Mouse (Mus musculus) hindbrain, embryonic 16.5 days (tissue): ENCODE results near the gene Supt6. TPM values are rescaled to one million over a fixed set of nuclear protein-coding genes. Genes with fewer than 3 reads are reported as not detected.

ENCODE experiments used
- ATAC-seq: fragments of 200-750 bp; cut with Nextera tagmentation; 2 replicates; pipeline ENCODE4 v1.8.0; 2017; ENCODE audit warnings: moderate TSS enrichment, moderate library complexity
- H3K27ac ChIP-seq: fragments of 300-500 bp; sonication (generic); 2 replicates; pipeline ENCODE4 v1.5.1; 2014; ENCODE audit warnings: low read depth, mild to moderate bottlenecking, control low read depth, low read length, moderate library complexity
- H3K27me3 ChIP-seq: fragments of 300-500 bp; sonication (generic); replicated peaks from 2 replicates; pipeline ENCODE4 v1.6.1; 2014; ENCODE audit warnings: low read length; ENCODE audit not compliant: control insufficient read depth, insufficient read depth
- H3K36me3 ChIP-seq: fragments of 300-500 bp; sonication (generic); 2 replicates; pipeline ENCODE4 v1.6.1; 2014; ENCODE audit warnings: mild to moderate bottlenecking, low read length, moderate library complexity, mixed read lengths; ENCODE audit not compliant: control insufficient read depth, insufficient read depth
- H3K4me1 ChIP-seq: fragments of 300-500 bp; sonication (generic); 2 replicates; pipeline ENCODE4 v1.6.1; 2014; ENCODE audit warnings: low read depth, low read length; ENCODE audit not compliant: control insufficient read depth, insufficient read depth
- H3K4me2 ChIP-seq: fragments of 300-500 bp; sonication (generic); 2 replicates; pipeline ENCODE4 v1.6.1; 2014; ENCODE audit warnings: mild to moderate bottlenecking, low read length, control low read depth, moderate library complexity
- H3K4me3 ChIP-seq: fragments of 300-500 bp; sonication (generic); 2 replicates; pipeline ENCODE4 v1.5.1; 2014; ENCODE audit warnings: mild to moderate bottlenecking, low read length, control low read depth, moderate library complexity
- H3K9ac ChIP-seq: fragments of 300-500 bp; sonication (generic); 2 replicates; pipeline ENCODE4 v1.6.1; 2014; ENCODE audit warnings: low read depth, mild to moderate bottlenecking, control low read depth, low read length, moderate library complexity
- H3K9me3 ChIP-seq: fragments of 300-500 bp; sonication (generic); 2 replicates; pipeline ENCODE4 v1.6.1; 2014; ENCODE audit warnings: mild to moderate bottlenecking, low read length, moderate library complexity; ENCODE audit not compliant: control insufficient read depth
- WGBS: fragments of 180-500 bp; shearing (Covaris S2); extraction: QIAGEN DNeasy Blood & Tissue Kit; methylation state at CpG from one replicate; pipeline ENCODE4 v1.1.7; 2014; 5-methylcytosine and 5-hydroxymethylcytosine counted together
- polyA plus RNA-seq: library from polyadenylated mRNA; unstranded; fragments of >200 nt; fragmentation: Nextera tagmentation; extraction: Ambion mirVana; gene quantifications from 2 replicates; pipeline ENCODE4 v1.2.1, GENCODE M21; 2015

The Supt6 gene
- polyA plus RNA-seq, 1 experiment from 2014 or later: 21.5 TPM

DNA sequence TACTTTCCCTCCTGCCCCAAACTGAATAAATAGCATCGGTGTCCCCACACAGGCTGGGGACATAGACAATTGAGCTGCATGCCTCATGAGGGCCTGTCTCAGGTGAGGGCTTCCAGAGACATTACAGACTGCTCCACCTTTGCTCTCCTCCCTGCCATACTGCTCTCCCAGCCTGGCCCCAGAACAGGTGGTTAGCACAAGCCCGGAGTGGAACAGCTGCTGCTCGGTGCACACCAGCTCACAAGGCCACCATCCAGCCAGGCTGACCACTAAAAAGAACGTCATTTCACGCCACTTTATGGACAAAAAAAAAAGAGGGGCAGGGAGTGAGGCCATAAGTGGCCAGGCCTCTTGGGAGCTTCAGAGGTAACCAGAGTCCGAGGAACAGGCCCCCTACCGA lies 38.6 kb downstream of the Supt6 start:
- no peak for ATAC-seq
- no peak overlapping the region for H3K4me2 ChIP-seq
- H3K27me3 ChIP-seq: no peaks in the 10 kb centered on the region
- H3K4me1 ChIP-seq: no peaks in the 10 kb centered on the region
- no peaks in the 10 kb centered on the region for H3K9me3 ChIP-seq
- peaks cover 51% of the 10 kb centered on the region for H3K36me3 ChIP-seq
- no peak overlapping the region for H3K4me3 ChIP-seq
- no peak overlapping the region for H3K9ac ChIP-seq
- 72% methylated on average over 7 of the region's 7 CpGs for WGBS
- no peak overlapping the region for H3K27ac ChIP-seq

DNA sequence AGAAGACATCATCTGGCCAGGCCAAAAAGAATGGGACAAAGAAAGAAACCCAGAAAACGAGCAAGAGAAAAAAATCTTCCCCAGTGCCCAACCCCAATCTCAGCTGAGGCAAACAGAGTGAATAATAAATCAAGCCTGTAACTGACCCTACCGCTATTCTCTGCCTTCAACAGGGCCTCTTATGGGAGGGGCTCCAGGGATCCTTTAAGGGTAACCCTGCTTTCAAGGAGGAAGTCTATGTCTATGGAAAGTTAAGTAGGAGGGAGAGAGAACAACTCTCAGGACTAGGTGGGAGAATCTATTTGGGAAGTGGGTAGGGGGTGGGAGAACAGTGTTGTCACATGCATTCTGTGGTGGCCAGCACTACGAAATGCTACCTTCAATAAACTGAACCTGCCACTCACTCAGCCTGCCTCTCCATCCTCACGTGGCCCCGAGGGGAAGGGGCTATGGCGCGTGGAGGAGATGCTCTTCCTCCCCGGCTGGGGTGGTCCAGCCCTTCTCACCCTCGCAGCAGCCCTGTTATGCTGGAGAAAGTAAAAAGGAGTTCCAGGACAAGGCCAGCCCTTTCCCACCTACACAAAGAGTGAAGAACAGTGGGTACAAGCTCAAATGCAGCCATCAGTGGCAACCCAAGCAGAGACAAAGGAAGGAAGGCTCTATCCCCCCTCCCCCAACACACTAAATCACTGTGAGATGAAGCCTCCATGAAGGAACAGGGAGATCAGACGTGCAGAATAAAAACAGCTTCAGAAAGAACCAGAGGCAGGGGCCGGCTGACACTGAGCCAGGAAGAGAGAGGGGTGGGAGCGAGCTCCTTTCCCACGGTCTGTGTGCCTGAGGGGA lies 40.2 kb downstream of the Supt6 start:
- Histone ChIP-seq H3K9me3 (no peaks in the 10 kb centered on the region), H3K36me3 (peaks cover 39% of the 10 kb centered on the region), H3K4me3 (no peak overlapping the region), H3K4me2 (no peak overlapping the region), H3K27me3 (no peaks in the 10 kb centered on the region), H3K27ac (no peak overlapping the region), H3K9ac (no peak overlapping the region), H3K4me1 (no peaks in the 10 kb centered on the region)
- WGBS: 58% methylated on average over 13 of the region's 13 CpGs
- peak; percentile 64; the same call in 1 of the 2 replicates for ATAC-seq

- no peak overlapping the region for H3K4me2 ChIP-seq
- no peaks in the 10 kb centered on the region for H3K27me3 ChIP-seq
- WGBS: 52% methylated on average over 6 of the region's 6 CpGs
- no peak overlapping the region for H3K9ac ChIP-seq
- no peaks in the 10 kb centered on the region for H3K4me1 ChIP-seq
- H3K27ac ChIP-seq: no peak overlapping the region
- H3K36me3 ChIP-seq: peaks cover 28% of the 10 kb centered on the region
- ATAC-seq: no peak
- no peak overlapping the region for H3K4me3 ChIP-seq
- H3K9me3 ChIP-seq: no peaks in the 10 kb centered on the region
Measured at GRCm38 (mm10) chr11:78204287-78204686, 41.5 kb downstream of the Supt6 start.

- ATAC-seq: no peak
- H3K27me3 ChIP-seq: no peaks in the 10 kb centered on the region
- H3K27ac ChIP-seq: no peak overlapping the region
- no peak overlapping the region for H3K4me2 ChIP-seq
- 92% methylated on average over 3 of the region's 3 CpGs for WGBS
- no peak overlapping the region for H3K9ac ChIP-seq
- H3K4me3 ChIP-seq: no peak overlapping the region
- peaks cover 9% of the 10 kb centered on the region for H3K36me3 ChIP-seq
- no peaks in the 10 kb centered on the region for H3K9me3 ChIP-seq
- H3K4me1 ChIP-seq: no peaks in the 10 kb centered on the region
Measured at GRCm38 (mm10) chr11:78202372-78202771, 43.4 kb downstream of the Supt6 start.

- Histone ChIP-seq H3K4me2 (peak overlapping the region; percentile 58), H3K9me3 (no peaks in the 10 kb centered on the region), H3K4me1 (peaks cover 4% of the 10 kb centered on the region), H3K36me3 (peaks cover 9% of the 10 kb centered on the region; the same call in 1 of the 2 replicates), H3K27ac (no peak overlapping the region), H3K9ac (peak overlapping the region; percentile 50; the same call in 1 of the 2 replicates), H3K4me3 (peak overlapping the region; percentile 38), H3K27me3 (no peaks in the 10 kb centered on the region)
- ATAC-seq: no peak
- WGBS: 59% methylated on average over 23 of the region's 23 CpGs
Measured at GRCm38 (mm10) chr11:78195101-78195863, 50.5 kb downstream of the Supt6 start.

GRCm38 (mm10) chr11:78194411-78195100 lies 51.2 kb downstream of the Supt6 start:
- Histone ChIP-seq H3K9ac (peak overlapping the region; percentile 50), H3K4me3 (peak overlapping the region; percentile 38), H3K36me3 (peaks cover 9% of the 10 kb centered on the region; the same call in 1 of the 2 replicates), H3K9me3 (no peaks in the 10 kb centered on the region), H3K27ac (no peak overlapping the region), H3K4me2 (peak overlapping the region; percentile 58), H3K27me3 (no peaks in the 10 kb centered on the region), H3K4me1 (peaks cover 11% of the 10 kb centered on the region)
- 3% methylated on average over 27 of the region's 30 CpGs for WGBS
- ATAC-seq: peak; percentile 68

- no peaks in the 10 kb centered on the region for H3K9me3 ChIP-seq
- WGBS: 85% methylated on average over 1 of the region's 1 CpGs
- no peak within 1 kb of the TSS for H3K27ac ChIP-seq
- H3K4me3 ChIP-seq: no peak within 1 kb of the TSS
- ATAC-seq: no peak
- peaks cover 9% of the 10 kb centered on the region; the same call in 1 of the 2 replicates for H3K36me3 ChIP-seq
- peak within 1 kb of the TSS; percentile 58; the same call in 1 of the 2 replicates for H3K4me2 ChIP-seq
- peaks cover 12% of the 10 kb centered on the region for H3K4me1 ChIP-seq
- H3K27me3 ChIP-seq: no peaks in the 10 kb centered on the region
- no peak within 1 kb of the TSS for H3K9ac ChIP-seq
Measured at GRCm38 (mm10) chr11:78193113-78193512, 52.7 kb downstream of the Supt6 start, which contains the start of gene Proca1. Gene Proca1 (plus strand): TSS chr11:78193392.

DNA sequence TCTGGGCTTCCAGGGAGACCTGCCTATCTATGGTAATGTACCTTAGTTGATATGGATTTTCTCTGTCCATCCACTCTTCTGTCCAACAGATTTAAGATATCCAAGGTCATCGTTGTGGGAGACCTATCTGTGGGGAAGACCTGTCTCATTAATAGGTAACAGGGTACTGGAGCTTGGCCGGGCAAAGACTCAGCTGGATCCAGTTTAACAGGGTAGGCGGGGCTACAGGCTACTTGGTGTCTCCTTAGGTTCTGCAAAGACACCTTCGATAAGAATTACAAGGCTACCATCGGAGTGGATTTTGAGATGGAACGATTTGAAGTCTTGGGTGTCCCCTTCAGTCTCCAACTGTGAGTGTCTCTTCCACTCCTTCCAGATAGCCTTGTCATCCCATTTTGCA lies 55.7 kb downstream of the Supt6 start:
- ATAC-seq: no peak
- H3K9me3 ChIP-seq: no peaks in the 10 kb centered on the region
- H3K4me3 ChIP-seq: peak overlapping the region; percentile 78; the same call in 1 of the 2 replicates
- peaks cover 12% of the 10 kb centered on the region for H3K4me1 ChIP-seq
- peaks cover 9% of the 10 kb centered on the region; the same call in 1 of the 2 replicates for H3K36me3 ChIP-seq
- peak overlapping the region; percentile 89 for H3K27ac ChIP-seq
- no peak overlapping the region; the same call in 1 of the 2 replicates for H3K9ac ChIP-seq
- 67% methylated on average over 6 of the region's 6 CpGs for WGBS
- H3K4me2 ChIP-seq: peak overlapping the region; percentile 70
- H3K27me3 ChIP-seq: no peaks in the 10 kb centered on the region
